Mouse (Mus musculus): Measurements from ENCODE around the gene Zfp429.
"Not testable (repeated sequence)": the region's sequence is repeated elsewhere in the genome, so short reads cannot be mapped to it uniquely, and the experiment has no call there.

Gene Zfp429

DNA sequence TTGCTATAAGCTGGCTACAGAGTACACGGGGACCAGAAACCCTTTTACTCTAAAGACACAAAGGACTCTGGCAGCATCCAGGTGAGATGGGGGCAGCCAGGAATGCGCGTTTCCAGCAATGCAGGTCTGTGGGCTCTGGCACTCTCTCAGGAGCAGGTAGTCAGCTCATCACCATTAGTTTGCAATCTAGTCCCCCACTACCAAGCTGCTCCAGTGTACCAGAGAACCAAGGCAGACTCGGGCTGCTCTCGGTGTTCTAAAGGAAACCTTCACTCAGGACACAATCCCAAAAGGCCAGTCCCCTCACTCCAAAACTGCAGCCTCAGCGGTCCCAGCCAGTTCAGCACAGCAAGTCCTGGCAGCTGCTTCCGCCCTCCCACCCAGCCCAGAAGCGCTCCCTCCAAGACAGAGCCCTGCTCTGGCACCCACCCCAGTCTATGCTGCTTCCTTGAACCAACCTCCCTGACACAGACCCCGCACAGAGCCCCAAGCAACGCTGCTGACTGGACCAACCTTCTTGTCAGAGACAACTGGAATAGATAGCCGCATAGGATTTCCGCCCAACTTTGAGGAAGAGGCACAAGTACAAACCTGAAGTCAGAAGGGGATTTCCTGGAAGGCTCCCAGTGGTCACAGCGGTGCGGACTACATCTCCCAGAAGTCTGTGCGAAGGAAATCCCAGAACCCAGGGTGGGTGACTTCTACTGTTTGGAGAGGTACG lies at the start of gene Zfp429:
Gene Zfp429 (minus strand): TSS at position 637 of the 721 bp plus-strand sequence.
- not testable (repeated sequence) for DNase-seq (ENCODE audit: extremely low spot score, low read depth, low spot score)

DNA sequence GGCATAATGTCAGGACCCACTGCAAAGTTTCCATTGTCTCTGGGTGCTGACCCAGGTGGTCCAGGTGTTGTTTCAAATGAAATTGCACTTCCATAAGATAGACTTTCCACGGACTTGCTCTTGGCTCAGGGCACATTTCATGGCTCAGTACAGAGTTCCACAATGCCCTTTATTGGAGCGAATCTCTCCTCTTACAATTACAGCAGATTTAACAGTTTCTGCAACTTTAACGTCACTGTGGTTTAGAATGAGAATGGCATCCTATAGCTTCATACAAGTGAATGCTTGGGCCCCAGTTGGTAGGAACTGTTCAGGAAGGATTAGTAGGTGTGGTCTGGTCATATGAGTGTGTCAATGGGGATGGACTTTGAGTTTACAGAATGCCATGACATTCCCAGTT lies 37.5 kb upstream of the Zfp429 start:
- DNase-seq (ENCODE audit: extremely low spot score, low read depth, low spot score) = not testable (repeated sequence)

DNA sequence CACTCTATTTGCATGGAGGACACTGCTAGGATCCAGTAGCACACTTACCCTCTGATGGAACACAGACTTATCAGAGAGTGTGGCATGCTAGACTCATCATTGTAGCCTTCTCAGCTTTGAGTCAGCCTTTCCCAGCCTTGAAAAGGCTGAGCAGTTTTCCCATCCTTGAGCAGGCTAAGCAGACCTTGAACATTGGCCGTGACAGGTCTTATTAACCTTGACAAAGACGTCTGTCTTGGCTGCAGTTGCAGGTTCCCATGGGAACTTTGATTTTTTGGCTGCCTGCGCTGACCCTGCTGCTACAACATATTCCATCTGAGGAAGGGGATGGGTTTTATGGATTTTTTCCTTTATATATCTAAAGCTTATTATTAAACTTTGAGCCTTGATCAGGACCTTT lies 28.5 kb upstream of the Zfp429 start:
- no peak for DNase-seq (ENCODE audit: extremely low spot score, low read depth, low spot score)

- not testable (repeated sequence) for DNase-seq (ENCODE audit: extremely low spot score, low read depth, low spot score)
These were observed 26.1 kb upstream of the Zfp429 start for GRCm38 (mm10) chr13:67425699-67426098.

DNA sequence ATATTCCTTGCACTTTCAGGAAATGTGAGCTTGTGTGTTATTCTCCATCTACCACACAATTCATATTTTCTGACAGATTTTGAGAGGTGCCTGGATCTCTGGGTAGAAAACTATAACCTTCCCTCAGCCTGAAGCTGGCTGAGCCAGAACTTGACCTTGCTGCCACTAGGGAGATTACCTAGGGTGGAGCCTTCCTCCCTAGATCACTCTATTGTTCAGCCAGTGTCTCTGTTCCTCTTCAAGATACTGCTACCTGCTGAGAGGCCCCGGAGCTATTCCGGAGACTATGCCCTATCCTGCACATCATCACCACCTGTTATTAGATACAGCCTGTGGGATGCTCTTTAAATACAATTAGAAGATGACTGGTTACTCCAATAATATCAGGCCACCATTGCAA lies 22.9 kb upstream of the Zfp429 start:
- DNase-seq (ENCODE audit: extremely low spot score, low read depth, low spot score) = not testable (repeated sequence)

GRCm38 (mm10) chr13:67421207-67421857 lies 21.7 kb upstream of the Zfp429 start, which contains the start of gene Zfp459:
Zfp459 (minus strand) TSS chr13:67421418.
- peak; percentile 67 for DNase-seq (ENCODE audit: extremely low spot score, low read depth, low spot score)

DNA sequence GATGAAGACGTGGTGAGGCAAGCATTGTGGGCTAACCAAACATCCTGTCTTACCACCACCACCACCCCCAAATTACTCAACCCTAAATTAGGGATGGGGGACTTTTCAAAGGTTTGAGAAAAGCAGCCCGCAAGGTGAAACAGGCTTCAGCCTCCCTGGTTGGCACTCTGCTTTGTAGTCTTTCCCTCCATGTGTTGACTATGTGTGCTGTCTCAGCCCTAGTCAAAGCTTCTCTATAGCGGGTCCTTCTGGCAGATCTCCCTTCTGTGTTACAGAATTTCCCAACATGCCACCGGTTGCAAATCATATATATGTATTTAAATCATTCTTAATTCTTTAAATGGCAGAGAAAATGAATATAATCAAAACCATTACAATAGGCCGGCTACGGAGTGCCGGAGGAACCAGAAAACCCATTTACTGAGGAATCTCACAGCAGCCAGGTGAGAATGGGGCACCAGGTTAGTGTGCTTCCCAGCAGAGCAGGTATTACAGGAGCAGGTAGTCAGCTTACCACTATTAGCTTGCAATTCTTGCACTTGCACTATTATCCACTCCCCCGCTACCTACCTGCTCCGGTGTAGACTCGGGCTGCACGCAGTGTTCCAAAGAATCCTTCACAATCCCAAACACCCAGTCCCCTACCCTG lies 21.1 kb upstream of the Zfp429 start:
- DNase-seq (ENCODE audit: extremely low spot score, low read depth, low spot score) = no peak

- DNase-seq (ENCODE audit: extremely low spot score, low read depth, low spot score) = no peak
These were observed 17.2 kb upstream of the Zfp429 start for GRCm38 (mm10) chr13:67416811-67417210.

DNA sequence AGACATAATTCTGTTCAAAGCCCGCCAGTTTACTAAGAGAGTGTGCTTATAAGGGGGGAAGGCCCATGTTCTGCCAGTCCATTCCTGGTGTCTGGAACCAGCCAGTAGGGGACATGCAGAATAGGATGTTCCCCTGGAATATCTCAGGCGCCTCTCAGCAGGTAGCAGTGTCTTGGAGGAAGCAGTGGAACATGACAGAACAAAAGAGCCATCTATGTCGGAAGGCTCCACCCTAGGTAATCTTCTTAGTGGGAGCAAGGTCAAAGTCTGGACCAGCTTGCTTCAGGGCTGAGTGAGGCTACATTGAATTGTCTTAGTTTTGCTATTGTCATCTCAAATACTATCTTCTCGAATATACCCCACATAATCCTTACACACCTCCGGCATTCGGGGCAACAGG lies 16.1 kb upstream of the Zfp429 start:
- DNase-seq (ENCODE audit: extremely low spot score, low read depth, low spot score) = no peak

- not testable (repeated sequence) for DNase-seq (ENCODE audit: extremely low spot score, low read depth, low spot score)
These were observed 14.0 kb upstream of the Zfp429 start for GRCm38 (mm10) chr13:67413634-67414033.

DNA sequence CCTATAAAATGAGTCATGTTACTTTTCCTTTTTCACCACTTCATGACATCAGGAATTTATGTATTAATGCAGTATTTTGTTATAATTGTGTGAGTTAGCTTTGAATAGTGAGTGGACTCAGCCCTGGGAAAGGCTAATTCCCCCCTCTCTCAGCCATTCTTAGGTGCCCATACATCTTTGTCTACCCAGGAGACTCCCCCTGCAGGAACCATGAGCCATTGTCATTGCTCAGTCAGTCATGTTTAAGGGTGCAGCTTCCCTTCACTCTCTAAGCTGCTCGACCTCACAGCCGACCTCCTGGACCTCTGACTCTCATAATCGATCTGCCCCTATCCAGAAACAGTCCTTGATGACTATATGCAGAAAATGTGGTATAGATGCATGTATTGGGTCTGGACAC lies 23.4 kb downstream of the Zfp429 start:
- not testable (repeated sequence) for DNase-seq (ENCODE audit: extremely low spot score, low read depth, low spot score)

GRCm38 (mm10) chr13:67375050-67375911 lies 24.3 kb downstream of the Zfp429 start, which contains the start of the genes Gm28041 and Zfp456:
Gm28041 (minus strand) TSS chr13:67375733.
Zfp456 (minus strand) TSS chr13:67375810.
- peak; percentile 57 for DNase-seq (ENCODE audit: extremely low spot score, low read depth, low spot score)

DNA sequence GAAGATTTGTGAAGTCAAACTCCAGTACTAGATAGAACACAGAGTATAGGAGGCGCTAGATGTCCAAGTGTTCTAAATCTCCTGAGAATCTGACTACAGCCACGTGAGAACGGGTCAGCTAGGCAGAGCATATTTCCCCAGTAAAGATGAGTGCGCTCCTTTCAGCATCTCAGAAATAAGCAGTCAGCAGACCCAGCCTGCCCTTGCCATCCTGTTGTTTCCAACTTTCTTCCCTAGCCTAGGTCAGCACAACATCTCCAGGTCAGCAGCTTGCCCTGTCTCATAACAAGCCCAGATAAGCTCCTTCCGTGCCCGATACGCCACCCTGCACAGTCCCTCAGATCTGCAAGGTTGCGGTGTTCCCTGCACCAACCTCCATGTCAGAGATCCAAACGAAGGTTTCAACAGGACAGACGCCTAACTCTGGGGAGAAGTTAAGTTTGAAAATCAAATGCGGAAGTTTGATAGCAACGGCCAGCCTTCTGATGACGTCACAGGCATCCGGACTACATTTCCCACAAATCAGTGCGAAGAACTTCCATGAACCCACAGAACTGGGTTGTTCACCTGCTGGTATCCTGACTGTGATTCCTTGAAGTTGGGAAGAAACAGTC lies 39.4 kb downstream of the Zfp429 start, which contains the start of the genes Gm28044 and Zfp953:
Gene Gm28044 (minus strand): TSS at position 406 of the 614 bp plus-strand sequence.
Gene Zfp953 (minus strand): TSS at position 475 of the 614 bp plus-strand sequence.
- peak; percentile 77 for DNase-seq (ENCODE audit: extremely low spot score, low read depth, low spot score)

- DNase-seq (ENCODE audit: extremely low spot score, low read depth, low spot score) = no peak
These were observed 47.8 kb downstream of the Zfp429 start for GRCm38 (mm10) chr13:67351854-67352253.

DNA sequence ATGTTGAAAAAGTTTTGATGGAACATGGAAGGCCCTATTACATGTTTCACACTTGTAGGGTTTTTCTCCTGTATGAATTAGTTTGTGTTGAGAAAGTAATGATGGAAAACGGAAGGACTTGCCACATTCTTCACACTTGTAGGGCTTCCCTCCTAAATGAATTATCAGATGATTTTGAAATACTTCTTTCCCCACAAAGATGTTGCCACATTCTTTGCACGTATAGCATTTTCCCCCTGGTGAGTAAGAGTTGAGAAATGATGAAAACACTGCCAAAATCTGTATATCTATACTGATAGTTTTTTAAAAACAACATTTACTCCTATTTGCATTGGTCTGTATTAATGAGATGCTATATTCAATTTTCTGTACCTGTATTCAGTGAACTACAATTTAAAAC lies 56.2 kb downstream of the Zfp429 start:
- no peak for DNase-seq (ENCODE audit: extremely low spot score, low read depth, low spot score)
